Mouse (Mus musculus) intestine, postnatal 0 days (tissue): ENCODE data around the gene Smyd4. TPM values are rescaled to one million over a fixed set of nuclear protein-coding genes. Genes with fewer than 3 reads are reported as not detected.
A peak's percentile ranks its signal among the peaks of the same experiment; 100 is the strongest.

ENCODE experiments used
- ATAC-seq: fragments of 200-750 bp; cut with Nextera tagmentation; 2 replicates; pipeline ENCODE4 v1.8.0; 2017; ENCODE audit warnings: mild to moderate bottlenecking, moderate TSS enrichment, moderate library complexity
- H3K27ac ChIP-seq: fragments of 300-500 bp; sonication (generic); 2 replicates; pipeline ENCODE4 v1.5.1; 2014; ENCODE audit warnings: mild to moderate bottlenecking, low read depth, low read length, moderate library complexity
- H3K27me3 ChIP-seq: fragments of 300-500 bp; sonication (generic); replicated peaks from 2 replicates; pipeline ENCODE4 v1.6.1; 2014; ENCODE audit warnings: low read length, mixed read lengths; ENCODE audit not compliant: control insufficient read depth, insufficient read depth
- H3K36me3 ChIP-seq: fragments of 300-500 bp; sonication (generic); 2 replicates; pipeline ENCODE4 v1.6.1; 2014; ENCODE audit warnings: mild to moderate bottlenecking, moderate library complexity; ENCODE audit not compliant: control insufficient read depth, insufficient read depth
- H3K4me1 ChIP-seq: fragments of 300-500 bp; sonication (generic); replicated peaks from 2 replicates; pipeline ENCODE4 v1.6.1; 2014; ENCODE audit warnings: antibody characterized with exemption, low read length, mixed read lengths; ENCODE audit not compliant: control insufficient read depth, insufficient read depth
- H3K4me2 ChIP-seq: fragments of 300-500 bp; sonication (generic); replicated peaks from 2 replicates; pipeline ENCODE4 v1.6.1; 2014; ENCODE audit warnings: low read depth, mild to moderate bottlenecking, moderate library complexity
- H3K4me3 ChIP-seq: fragments of 300-500 bp; sonication (generic); 2 replicates; pipeline ENCODE4 v1.5.1; 2014; ENCODE audit warnings: low read depth, low read length
- H3K9ac ChIP-seq: fragments of 300-500 bp; sonication (generic); 2 replicates; pipeline ENCODE4 v1.6.1; 2014; ENCODE audit warnings: mild to moderate bottlenecking, low read depth, low read length
- H3K9me3 ChIP-seq: fragments of 300-500 bp; sonication (generic); 2 replicates; pipeline ENCODE4 v1.6.1; 2016; ENCODE audit warnings: mixed run types; ENCODE audit not compliant: control insufficient read depth
- CTCF ChIP-seq: sonication (generic); IDR thresholded peaks from 2 replicates; pipeline ENCODE4 v1.5.1; 2016; ENCODE audit warnings: low read depth, mild to moderate bottlenecking, control low read depth, antibody characterized with exemption, moderate library complexity
- WGBS: fragments of 180-500 bp; shearing (Covaris S2); extraction: QIAGEN DNeasy Blood & Tissue Kit; methylation state at CpG from one replicate; pipeline ENCODE4 v1.1.7; 2014; 5-methylcytosine and 5-hydroxymethylcytosine counted together
- polyA plus RNA-seq: library from polyadenylated mRNA; unstranded; fragments of >200 nt; fragmentation: Nextera tagmentation; extraction: Ambion mirVana; gene quantifications from 2 replicates; pipeline ENCODE4 v1.2.1, GENCODE M21; 2015

Gene Smyd4
- polyA plus RNA-seq, 1 experiment from 2014 or later, result 3.1 TPM

GRCm38 (mm10) chr11:75395611-75396010, 47.4 kb downstream of the Smyd4 start:
- Histone ChIP-seq H3K27ac (no peak overlapping the region), H3K4me2 (no peak overlapping the region), H3K27me3 (no peaks in the 10 kb centered on the region), H3K4me3 (no peak overlapping the region), H3K9ac (no peak overlapping the region), H3K36me3 (no peaks in the 10 kb centered on the region), H3K4me1 (no peaks in the 10 kb centered on the region), H3K9me3 (no peaks in the 10 kb centered on the region)
- ATAC-seq, result no peak
- WGBS, result 83% methylated on average over 1 of the region's 1 CpGs
- no peak for TF ChIP-seq CTCF

- TF ChIP-seq CTCF, result no peak
- H3K4me3 ChIP-seq, result no peak overlapping the region
- no peaks in the 10 kb centered on the region for H3K4me1 ChIP-seq
- no peaks in the 10 kb centered on the region for H3K9me3 ChIP-seq
- no peaks in the 10 kb centered on the region for H3K27me3 ChIP-seq
- WGBS, result 79% methylated on average over 7 of the region's 7 CpGs
- ATAC-seq, result no peak
- H3K27ac ChIP-seq, result no peak overlapping the region
- H3K9ac ChIP-seq, result no peak overlapping the region
- no peaks in the 10 kb centered on the region for H3K36me3 ChIP-seq
- no peak overlapping the region for H3K4me2 ChIP-seq
These were observed 49.2 kb downstream of the Smyd4 start for GRCm38 (mm10) chr11:75397452-75397851.

DNA sequence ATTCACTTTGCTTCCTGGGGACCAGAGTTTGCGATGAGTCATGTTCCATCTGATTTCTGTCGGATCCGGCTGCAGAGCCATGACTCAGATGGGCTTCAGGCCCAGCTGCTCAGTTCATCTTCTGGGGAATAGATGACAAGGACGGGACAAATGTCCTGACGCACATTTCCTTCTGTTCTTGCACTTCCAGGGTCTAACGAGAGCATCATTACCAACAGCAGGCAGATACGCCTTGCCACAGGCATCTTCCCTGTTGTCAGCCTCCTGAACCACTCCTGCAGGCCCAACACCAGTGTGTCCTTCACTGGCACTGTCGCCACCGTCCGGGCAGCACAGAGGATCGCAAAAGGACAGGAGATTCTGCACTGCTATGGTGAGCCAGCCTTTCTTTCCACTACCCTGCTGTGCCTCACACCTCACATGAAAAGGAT, 51.2 kb downstream of the Smyd4 start:
- no peak for ATAC-seq
- Histone ChIP-seq H3K4me1 (0 out of 2 replicates have a peak, but pooled peaks cover 3% of the 10 kb centered on the region), H3K9me3 (no peaks in the 10 kb centered on the region), H3K9ac (no peak overlapping the region), H3K36me3 (no peaks in the 10 kb centered on the region), H3K4me2 (no peak overlapping the region), H3K27me3 (no peaks in the 10 kb centered on the region), H3K27ac (no peak overlapping the region), H3K4me3 (no peak overlapping the region)
- WGBS, result 84% methylated on average over 11 of the region's 11 CpGs
- no peak for TF ChIP-seq CTCF

DNA sequence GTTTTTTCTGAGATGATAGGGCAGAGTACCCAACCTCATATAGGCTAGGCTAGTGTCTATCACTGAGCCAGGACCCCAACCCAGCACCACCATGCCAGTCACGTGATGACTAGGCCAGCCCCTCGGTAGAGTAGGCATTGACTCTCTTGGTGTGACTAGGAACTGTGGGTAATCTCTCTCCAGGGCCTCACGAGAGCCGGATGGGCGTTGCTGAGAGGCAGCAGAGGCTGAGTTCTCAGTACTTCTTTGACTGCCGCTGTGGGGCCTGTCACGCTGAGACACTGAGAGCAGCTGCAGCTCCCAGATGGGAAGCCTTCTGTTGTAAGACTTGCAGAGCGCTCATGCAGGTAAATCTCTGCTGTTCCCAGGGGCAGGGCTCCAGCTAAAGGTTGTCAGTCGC, 51.9 kb downstream of the Smyd4 start:
- TF ChIP-seq CTCF, result no peak
- ATAC-seq, result no peak
- Histone ChIP-seq H3K9ac (no peak overlapping the region), H3K27me3 (no peaks in the 10 kb centered on the region), H3K4me3 (no peak overlapping the region), H3K9me3 (no peaks in the 10 kb centered on the region), H3K36me3 (no peaks in the 10 kb centered on the region), H3K4me2 (no peak overlapping the region), H3K27ac (no peak overlapping the region), H3K4me1 (0 out of 2 replicates have a peak, but pooled peaks cover 3% of the 10 kb centered on the region)
- WGBS, result 80% methylated on average over 9 of the region's 9 CpGs

GRCm38 (mm10) chr11:75402271-75402690, 54.0 kb downstream of the Smyd4 start:
- no peaks in the 10 kb centered on the region for H3K27me3 ChIP-seq
- no peak overlapping the region for H3K9ac ChIP-seq
- no peak overlapping the region for H3K4me3 ChIP-seq
- WGBS, result 48% methylated on average over 5 of the region's 5 CpGs
- peak; percentile 90 for TF ChIP-seq CTCF
- peak; percentile 80 for ATAC-seq
- 0 out of 2 replicates have a peak, but pooled peaks cover 5% of the 10 kb centered on the region for H3K36me3 ChIP-seq
- no peaks in the 10 kb centered on the region for H3K9me3 ChIP-seq
- 0 out of 2 replicates have a peak, but pooled peaks cover 3% of the 10 kb centered on the region for H3K4me1 ChIP-seq
- no peak overlapping the region for H3K27ac ChIP-seq
- no peak overlapping the region for H3K4me2 ChIP-seq

GRCm38 (mm10) chr11:75403301-75404052, 55.2 kb downstream of the Smyd4 start:
- WGBS, result 74% methylated on average over 6 of the region's 6 CpGs
- Histone ChIP-seq H3K4me3 (no peak overlapping the region), H3K36me3 (0 out of 2 replicates have a peak, but pooled peaks cover 5% of the 10 kb centered on the region), H3K4me1 (0 out of 2 replicates have a peak, but pooled peaks cover 3% of the 10 kb centered on the region), H3K9ac (no peak overlapping the region), H3K27ac (peak overlapping the region; percentile 3; the same call in 1 of the 2 replicates), H3K4me2 (no peak overlapping the region), H3K27me3 (no peaks in the 10 kb centered on the region), H3K9me3 (no peaks in the 10 kb centered on the region)
- ATAC-seq, result no peak
- TF ChIP-seq CTCF, result no peak
